In genomic region chr10:68239426-68240070, GRCm38 (mm10) we compare ENCODE assay signal across 12 mouse cellular contexts. TPM values are rescaled to one million over a fixed set of nuclear protein-coding genes. Genes with fewer than 3 reads are reported as not detected.
DNase-seq lines count a peak whose midpoint lies in the region; ATAC-seq and TF ChIP-seq lines count a peak whose summit lies in the region.
"Had no signal": no experiment of that assay in that cellular context is flagged by ENCODE, and none has a peak within 500 bp of the region (broad histone marks: within the 10 kb centered on the region; RNA-seq: fewer than 3 reads in every experiment).

No protein-coding gene starts in this region.

- H3K9ac ChIP-seq in kidney, embryonic 14.5 days (ENCODE audit: low read depth, low read length): no peak overlapping the region
- H3K9ac ChIP-seq in forebrain, embryonic 12.5 days: no peak overlapping the region
- H3K9ac ChIP-seq: neural tube, embryonic 13.5 days had no signal

- no peaks in the 10 kb centered on the region for H3K9me3 ChIP-seq in kidney, embryonic 14.5 days (ENCODE audit: control insufficient read depth, low read length)
- no peaks in the 10 kb centered on the region for H3K9me3 ChIP-seq in forebrain, embryonic 12.5 days
- H3K9me3 ChIP-seq: neural tube, embryonic 13.5 days had no signal

- peaks cover 38% of the 10 kb centered on the region for H3K36me3 ChIP-seq in kidney, embryonic 14.5 days (ENCODE audit: control insufficient read depth, insufficient read depth, low read length)
- H3K36me3 ChIP-seq in forebrain, embryonic 12.5 days (replicated peaks): peaks cover 14% of the 10 kb centered on the region

- WGBS in kidney, embryonic 14.5 days: 79% methylated on average over 7 of the region's 7 CpGs
- WGBS in forebrain, embryonic 12.5 days: 70% methylated on average over 7 of the region's 7 CpGs

- DNase-seq in kidney, postnatal 14 days: no peak
- DNase-seq in 3T3-L1 (ENCODE audit: low read depth, low spot score) (peak; percentile 39), MN1 (ENCODE audit: low spot score) (no peak)
- no peak for DNase-seq in urinary bladder, postnatal 14 days (ENCODE audit: low spot score)
- DNase-seq: gastrocnemius, postnatal 25 days had no signal

- H3K4me1 ChIP-seq in kidney, embryonic 14.5 days (ENCODE audit: control insufficient read depth, insufficient read depth, low read length): peaks cover 7% of the 10 kb centered on the region
- no peaks in the 10 kb centered on the region; the same call in 1 of the 2 replicates for H3K4me1 ChIP-seq in embryonic fibroblast, embryonic 13.5 days (ENCODE audit: control insufficient read depth, insufficient read depth, low read length)
- H3K4me1 ChIP-seq in forebrain, embryonic 12.5 days: peaks cover 6% of the 10 kb centered on the region; the same call in 1 of the 2 replicates

- no peak for TF ChIP-seq POLR2A in embryonic fibroblast, embryonic 13.5 days (IDR thresholded peaks at IDR 0.05; ENCODE audit: low read depth, low read length)

- no peak overlapping the region for H3K4me2 ChIP-seq in kidney, embryonic 14.5 days (replicated peaks; ENCODE audit: low read depth, low read length)
- no peak overlapping the region for H3K4me2 ChIP-seq in forebrain, embryonic 12.5 days
- H3K4me2 ChIP-seq: neural tube, embryonic 13.5 days had no signal

- H3K4me3 ChIP-seq in kidney, embryonic 14.5 days (ENCODE audit: low read length): no peak overlapping the region
- H3K4me3 ChIP-seq in embryonic fibroblast, embryonic 13.5 days (ENCODE audit: insufficient read depth, low read length): no peak overlapping the region
- H3K4me3 ChIP-seq in forebrain, embryonic 12.5 days (replicated peaks): no peak overlapping the region
- H3K4me3 ChIP-seq: neural tube, embryonic 13.5 days had no signal

- no peaks in the 10 kb centered on the region for H3K27me3 ChIP-seq in kidney, embryonic 14.5 days (ENCODE audit: control insufficient read depth, insufficient read depth, low read length)
- no peaks in the 10 kb centered on the region for H3K27me3 ChIP-seq in forebrain, embryonic 12.5 days
- H3K27me3 ChIP-seq: neural tube, embryonic 13.5 days had no signal

- no peak for TF ChIP-seq CTCF in embryonic fibroblast, embryonic 13.5 days (IDR thresholded peaks at IDR 0.05; ENCODE audit: borderline replicate concordance, insufficient read depth, low read length)

- peak overlapping the region; percentile 18; the same call in 1 of the 2 replicates for H3K27ac ChIP-seq in kidney, embryonic 14.5 days (ENCODE audit: low read depth, low read length)
- H3K27ac ChIP-seq in embryonic fibroblast, embryonic 13.5 days (ENCODE audit: insufficient read depth, low read length): peak overlapping the region; percentile 62
- H3K27ac ChIP-seq in forebrain, embryonic 12.5 days: no peak overlapping the region
- H3K27ac ChIP-seq: left cerebral cortex, adult 2 months; neural tube, embryonic 13.5 days had no signal

- no peak for ATAC-seq in kidney, embryonic 14.5 days (ENCODE audit: low FRiP score, low TSS enrichment)
- peak; percentile 25 for ATAC-seq in CD4-positive, CD25-positive, alpha-beta regulatory T cell, adult 4 months
- ATAC-seq in forebrain, embryonic 12.5 days (ENCODE audit: low FRiP score): no peak
- ATAC-seq: hindbrain, embryonic 16.5 days had no signal

RNA-seq across cellular contexts. Expression of gene Arid5b, which starts 39.0 kb away (rescaled TPM):
- 36.1 and 42.9 TPM in 2 replicates for polyA plus RNA-seq in kidney, embryonic 14.5 days (2014; fragmentation: Nextera tagmentation; extraction: Ambion mirVana)
- 10 to 100 TPM; 63.9 to 78.6 TPM for polyA plus RNA-seq in CD4-positive, CD25-positive, alpha-beta regulatory T cell, adult 4 months (2017; shearing (Covaris generic))
- polyA plus RNA-seq in embryonic fibroblast, embryonic 13.5 days (2011; ENCODE audit: insufficient read length, low read depth, missing spikeins): 80.2 and 101 TPM in 2 replicates
- polyA plus RNA-seq in forebrain, embryonic 12.5 days (2016; fragmentation: Nextera tagmentation; extraction: Ambion mirVana): 16.5 and 17.1 TPM in 2 replicates
